Mouse (Mus musculus): ENCODE measurements around the gene Pex14. TPM values are rescaled to one million over a fixed set of nuclear protein-coding genes. Genes with fewer than 3 reads are reported as not detected.

The Pex14 gene
- polyA plus RNA-seq, 1 experiment from 2014 or later: 61.1 TPM

- peak; percentile 96 for ATAC-seq (replicated peaks; ENCODE audit: low FRiP score)
- peaks cover 14% of the 10 kb centered on the region; the same call in 1 of the 2 replicates for H3K27me3 ChIP-seq
- peak overlapping the region; percentile 42 for H3K4me2 ChIP-seq
- peaks cover 35% of the 10 kb centered on the region for H3K4me1 ChIP-seq
- peaks cover 6% of the 10 kb centered on the region; the same call in 1 of the 2 replicates for H3K36me3 ChIP-seq
- H3K9ac ChIP-seq: 0 out of 2 replicates have a peak overlapping the region, but pooled peaks have one; percentile 22
- H3K27ac ChIP-seq: peak overlapping the region; percentile 86
- H3K9me3 ChIP-seq (replicated peaks): no peaks in the 10 kb centered on the region
- no peak overlapping the region for H3K4me3 ChIP-seq (replicated peaks)
- 12% methylated on average over 25 of the region's 25 CpGs for WGBS
Observed at GRCm38 (mm10) chr4:148940674-148941211, 158.9 kb downstream of the Pex14 start.

- H3K4me2 ChIP-seq: no peak overlapping the region
- H3K9ac ChIP-seq: no peak overlapping the region
- H3K36me3 ChIP-seq: peaks cover 4% of the 10 kb centered on the region
- no peak overlapping the region for H3K27ac ChIP-seq
- no peaks in the 10 kb centered on the region for H3K9me3 ChIP-seq (replicated peaks)
- WGBS: 72% methylated on average over 26 of the region's 26 CpGs
- H3K4me3 ChIP-seq (replicated peaks): no peak overlapping the region
- no peak for ATAC-seq (replicated peaks; ENCODE audit: low FRiP score)
- H3K4me1 ChIP-seq: peaks cover 48% of the 10 kb centered on the region
- peaks cover 17% of the 10 kb centered on the region; the same call in 1 of the 2 replicates for H3K27me3 ChIP-seq
Observed at GRCm38 (mm10) chr4:148938546-148938945, 161.1 kb downstream of the Pex14 start.

- 90% methylated on average over 12 of the region's 12 CpGs for WGBS
- peaks cover 17% of the 10 kb centered on the region; the same call in 1 of the 2 replicates for H3K27me3 ChIP-seq
- H3K9ac ChIP-seq: no peak overlapping the region
- no peak for ATAC-seq (replicated peaks; ENCODE audit: low FRiP score)
- H3K4me1 ChIP-seq: peaks cover 50% of the 10 kb centered on the region
- no peak overlapping the region for H3K4me2 ChIP-seq
- H3K36me3 ChIP-seq: peaks cover 10% of the 10 kb centered on the region
- no peaks in the 10 kb centered on the region for H3K9me3 ChIP-seq (replicated peaks)
- H3K27ac ChIP-seq: no peak overlapping the region
- H3K4me3 ChIP-seq (replicated peaks): no peak overlapping the region
Observed at GRCm38 (mm10) chr4:148936727-148937126, 162.9 kb downstream of the Pex14 start.

GRCm38 (mm10) chr4:148936111-148936510 lies 163.6 kb downstream of the Pex14 start:
- WGBS: 87% methylated on average over 12 of the region's 12 CpGs
- Histone ChIP-seq H3K4me3 (replicated peaks) (no peak overlapping the region), H3K9me3 (replicated peaks) (no peaks in the 10 kb centered on the region), H3K9ac (no peak overlapping the region), H3K27ac (no peak overlapping the region), H3K4me2 (no peak overlapping the region), H3K36me3 (peaks cover 10% of the 10 kb centered on the region), H3K4me1 (peaks cover 44% of the 10 kb centered on the region), H3K27me3 (peaks cover 17% of the 10 kb centered on the region; the same call in 1 of the 2 replicates)
- no peak for ATAC-seq (replicated peaks; ENCODE audit: low FRiP score)

GRCm38 (mm10) chr4:148935211-148935610 lies 164.5 kb downstream of the Pex14 start:
- Histone ChIP-seq H3K27ac (0 out of 2 replicates have a peak overlapping the region, but pooled peaks have one; percentile 54), H3K27me3 (peaks cover 17% of the 10 kb centered on the region; the same call in 1 of the 2 replicates), H3K4me2 (no peak overlapping the region), H3K36me3 (peaks cover 10% of the 10 kb centered on the region), H3K4me3 (replicated peaks) (no peak overlapping the region), H3K9ac (no peak overlapping the region), H3K4me1 (peaks cover 39% of the 10 kb centered on the region), H3K9me3 (replicated peaks) (no peaks in the 10 kb centered on the region)
- no peak for ATAC-seq (replicated peaks; ENCODE audit: low FRiP score)
- 34% methylated on average over 13 of the region's 13 CpGs for WGBS

GRCm38 (mm10) chr4:148933109-148933508 lies 166.6 kb downstream of the Pex14 start:
- peaks cover 9% of the 10 kb centered on the region for H3K36me3 ChIP-seq
- ATAC-seq (replicated peaks; ENCODE audit: low FRiP score): no peak
- no peaks in the 10 kb centered on the region for H3K9me3 ChIP-seq (replicated peaks)
- peaks cover 35% of the 10 kb centered on the region for H3K4me1 ChIP-seq
- H3K4me2 ChIP-seq: no peak overlapping the region
- no peak overlapping the region for H3K4me3 ChIP-seq (replicated peaks)
- H3K9ac ChIP-seq: no peak overlapping the region
- H3K27me3 ChIP-seq: peaks cover 16% of the 10 kb centered on the region; the same call in 1 of the 2 replicates
- 88% methylated on average over 13 of the region's 13 CpGs for WGBS
- H3K27ac ChIP-seq: no peak overlapping the region

GRCm38 (mm10) chr4:148930721-148931229 lies 168.9 kb downstream of the Pex14 start:
- Histone ChIP-seq H3K27ac (no peak overlapping the region), H3K9ac (no peak overlapping the region), H3K4me1 (peaks cover 58% of the 10 kb centered on the region), H3K4me3 (replicated peaks) (no peak overlapping the region), H3K9me3 (replicated peaks) (no peaks in the 10 kb centered on the region), H3K27me3 (peaks cover 25% of the 10 kb centered on the region; the same call in 1 of the 2 replicates), H3K36me3 (peaks cover 6% of the 10 kb centered on the region; the same call in 1 of the 2 replicates), H3K4me2 (no peak overlapping the region)
- ATAC-seq (replicated peaks; ENCODE audit: low FRiP score): no peak
- WGBS: 67% methylated on average over 9 of the region's 9 CpGs

- no peak for ATAC-seq (replicated peaks; ENCODE audit: low FRiP score)
- Histone ChIP-seq H3K9me3 (replicated peaks) (no peaks in the 10 kb centered on the region), H3K4me2 (no peak overlapping the region), H3K36me3 (peaks cover 6% of the 10 kb centered on the region; the same call in 1 of the 2 replicates), H3K27ac (no peak overlapping the region), H3K9ac (no peak overlapping the region), H3K4me3 (replicated peaks) (no peak overlapping the region), H3K27me3 (peaks cover 29% of the 10 kb centered on the region), H3K4me1 (peaks cover 65% of the 10 kb centered on the region)
- WGBS: 82% methylated on average over 16 of the region's 16 CpGs
Observed at GRCm38 (mm10) chr4:148928876-148929275, 170.8 kb downstream of the Pex14 start.

GRCm38 (mm10) chr4:148928316-148928715 lies 171.4 kb downstream of the Pex14 start:
- Histone ChIP-seq H3K36me3 (peaks cover 3% of the 10 kb centered on the region; the same call in 1 of the 2 replicates), H3K9me3 (replicated peaks) (no peaks in the 10 kb centered on the region), H3K27me3 (peaks cover 29% of the 10 kb centered on the region), H3K4me2 (no peak overlapping the region), H3K9ac (no peak overlapping the region), H3K27ac (no peak overlapping the region), H3K4me3 (replicated peaks) (no peak overlapping the region), H3K4me1 (peaks cover 66% of the 10 kb centered on the region)
- no peak for ATAC-seq (replicated peaks; ENCODE audit: low FRiP score)
- 62% methylated on average over 9 of the region's 9 CpGs for WGBS

GRCm38 (mm10) chr4:148926459-148926858 lies 173.2 kb downstream of the Pex14 start:
- H3K4me1 ChIP-seq: peaks cover 84% of the 10 kb centered on the region
- H3K4me3 ChIP-seq (replicated peaks): no peak overlapping the region
- H3K27ac ChIP-seq: peak overlapping the region; percentile 4
- ATAC-seq (replicated peaks; ENCODE audit: low FRiP score): no peak
- H3K36me3 ChIP-seq: no peaks in the 10 kb centered on the region
- H3K27me3 ChIP-seq: peaks cover 31% of the 10 kb centered on the region
- 9% methylated on average over 8 of the region's 8 CpGs for WGBS
- H3K9ac ChIP-seq: no peak overlapping the region
- no peaks in the 10 kb centered on the region for H3K9me3 ChIP-seq (replicated peaks)
- 0 out of 2 replicates have a peak overlapping the region, but pooled peaks have one; percentile 17 for H3K4me2 ChIP-seq

GRCm38 (mm10) chr4:148925589-148926359 lies 173.9 kb downstream of the Pex14 start:
- Histone ChIP-seq H3K27ac (peak overlapping the region; percentile 4), H3K9ac (no peak overlapping the region), H3K9me3 (replicated peaks) (no peaks in the 10 kb centered on the region), H3K4me2 (0 out of 2 replicates have a peak overlapping the region, but pooled peaks have one; percentile 17), H3K27me3 (peaks cover 36% of the 10 kb centered on the region), H3K4me3 (replicated peaks) (no peak overlapping the region), H3K36me3 (no peaks in the 10 kb centered on the region), H3K4me1 (peaks cover 89% of the 10 kb centered on the region)
- 0 out of 2 replicates have a peak, but pooled peaks have one; percentile 9 for ATAC-seq (replicated peaks; ENCODE audit: low FRiP score)
- WGBS: 30% methylated on average over 18 of the region's 18 CpGs

- H3K9ac ChIP-seq: no peak overlapping the region
- H3K4me1 ChIP-seq: peaks cover 100% of the 10 kb centered on the region
- 0 out of 2 replicates have a peak, but pooled peaks have one; percentile 5 for ATAC-seq (replicated peaks; ENCODE audit: low FRiP score)
- peak overlapping the region; percentile 86 for H3K27ac ChIP-seq
- WGBS: 23% methylated on average over 8 of the region's 8 CpGs
- H3K4me2 ChIP-seq: peak overlapping the region; percentile 20; the same call in 1 of the 2 replicates
- no peak overlapping the region for H3K4me3 ChIP-seq (replicated peaks)
- H3K36me3 ChIP-seq: no peaks in the 10 kb centered on the region
- peaks cover 48% of the 10 kb centered on the region for H3K27me3 ChIP-seq
- H3K9me3 ChIP-seq (replicated peaks): no peaks in the 10 kb centered on the region
Observed at GRCm38 (mm10) chr4:148923976-148924375, 175.7 kb downstream of the Pex14 start.

Measured in kidney, embryonic 15.5 days (tissue).